Mouse (Mus musculus) adrenal gland, adult (tissue): Measurements from ENCODE around the gene Kifc5b.
"Not testable (repeated sequence)": the region's sequence is repeated elsewhere in the genome, so short reads cannot be mapped to it uniquely, and the experiment has no call there.

Experiments used
- DNase-seq, 2 experiments: peaks; one replicate each; pipeline ENCODE4 v3.0.0; 2022 to 2023; ENCODE audit warnings: low spot score in 1 of 2; ENCODE audit not compliant: inconsistent age in 2 of 2

Kifc5b gene

DNA sequence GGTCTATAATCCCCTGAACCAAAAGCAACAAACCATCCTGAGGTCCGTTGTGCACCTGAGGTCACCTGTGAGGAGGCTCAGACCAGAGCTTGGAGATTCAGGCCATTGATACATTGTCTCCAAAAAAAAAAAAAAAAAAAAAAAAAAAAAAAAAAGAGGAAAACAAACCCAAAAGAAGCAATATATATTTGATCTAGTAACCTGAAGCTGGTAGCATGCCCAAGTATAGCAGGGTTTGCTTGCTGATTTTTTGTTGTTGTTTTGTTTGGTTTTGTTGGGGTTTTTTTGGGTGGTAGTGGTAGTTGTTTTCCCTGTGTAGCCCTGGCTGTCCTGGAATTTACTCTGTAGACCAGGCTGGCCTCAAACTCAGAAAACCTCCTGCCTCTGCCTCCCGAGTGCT lies 1.5 kb downstream of the Kifc5b start:
- DNase-seq: no peak

DNA sequence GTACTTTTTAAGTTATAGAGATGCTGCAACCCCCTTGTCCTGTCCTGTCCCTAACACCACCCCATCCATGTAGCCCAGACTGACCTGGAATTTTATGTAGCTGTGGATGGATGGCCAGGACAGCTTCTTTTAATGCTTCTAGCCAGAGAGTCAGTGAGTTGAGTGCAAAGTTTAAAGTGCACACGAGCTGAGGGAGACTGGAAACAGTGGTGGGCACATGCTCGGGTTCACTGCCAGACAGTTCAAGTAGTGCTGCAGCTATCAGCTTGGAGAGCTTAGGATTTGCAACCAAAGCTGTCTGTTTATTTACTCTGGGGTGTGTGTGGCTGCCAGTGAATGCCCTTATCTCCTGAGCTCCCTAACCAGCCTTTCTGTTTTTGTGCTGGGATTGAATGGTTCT lies 2.6 kb downstream of the Kifc5b start:
- DNase-seq: not testable (repeated sequence)

DNA sequence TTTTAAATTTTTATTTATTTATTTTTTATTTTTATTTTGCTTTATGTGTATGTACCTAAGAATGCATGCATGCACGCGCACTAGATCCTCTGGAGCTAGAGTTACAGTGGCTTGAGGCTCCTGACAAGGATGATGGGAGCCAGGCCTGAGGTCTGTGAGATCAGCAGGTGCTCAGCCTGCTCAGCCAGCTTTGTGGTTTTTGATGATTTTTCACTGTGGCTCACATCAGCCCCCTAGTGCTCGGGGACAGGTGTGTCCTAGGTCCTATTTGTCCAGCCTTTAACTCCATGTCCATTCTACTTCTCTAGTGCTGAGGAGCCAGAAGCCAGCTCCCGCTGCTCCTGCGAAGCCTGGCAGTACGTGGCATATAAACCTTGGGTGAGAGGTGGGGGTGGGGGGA lies 5.5 kb downstream of the Kifc5b start:
- DNase-seq: not testable (repeated sequence)

DNA sequence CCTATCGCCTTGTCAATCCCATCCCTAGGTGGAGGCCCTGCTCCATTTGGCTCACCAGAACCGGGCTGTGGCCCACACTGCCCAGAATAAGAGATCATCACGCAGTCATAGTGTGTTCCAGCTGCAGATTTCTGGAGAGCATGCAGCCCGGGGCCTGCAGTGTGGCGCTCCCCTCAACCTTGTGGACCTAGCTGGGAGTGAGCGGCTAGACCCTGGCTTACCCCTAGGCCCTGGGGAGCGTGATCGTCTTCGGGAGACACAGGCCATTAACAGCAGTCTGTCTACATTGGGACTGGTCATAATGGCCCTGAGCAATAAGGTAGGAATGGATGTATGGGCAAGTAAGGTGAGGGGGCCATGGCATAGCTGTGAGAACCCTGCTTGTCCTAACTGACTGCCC lies 8.5 kb downstream of the Kifc5b start:
- DNase-seq: not testable (repeated sequence)

DNA sequence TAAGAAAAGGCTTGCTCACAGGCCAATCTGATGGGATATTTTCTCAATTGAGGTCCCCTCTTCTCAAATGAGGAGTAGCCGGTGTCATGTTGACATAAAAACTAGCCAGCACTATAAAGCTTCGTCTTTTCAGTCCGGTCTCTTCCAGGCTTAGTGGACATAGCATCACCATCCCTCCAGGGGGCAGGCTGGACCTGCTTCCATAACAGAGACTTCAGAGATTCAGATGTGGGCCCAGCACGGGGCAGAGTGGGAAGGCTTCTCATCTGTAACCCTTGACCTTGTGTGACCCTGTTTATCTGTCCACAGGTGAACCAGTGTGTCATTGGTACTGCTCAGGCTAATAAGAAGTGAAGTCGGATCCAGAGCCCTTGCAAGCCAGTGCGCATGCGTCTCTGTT lies 14.9 kb downstream of the Kifc5b start:
- DNase-seq: peak; percentile 67 to 77

DNA sequence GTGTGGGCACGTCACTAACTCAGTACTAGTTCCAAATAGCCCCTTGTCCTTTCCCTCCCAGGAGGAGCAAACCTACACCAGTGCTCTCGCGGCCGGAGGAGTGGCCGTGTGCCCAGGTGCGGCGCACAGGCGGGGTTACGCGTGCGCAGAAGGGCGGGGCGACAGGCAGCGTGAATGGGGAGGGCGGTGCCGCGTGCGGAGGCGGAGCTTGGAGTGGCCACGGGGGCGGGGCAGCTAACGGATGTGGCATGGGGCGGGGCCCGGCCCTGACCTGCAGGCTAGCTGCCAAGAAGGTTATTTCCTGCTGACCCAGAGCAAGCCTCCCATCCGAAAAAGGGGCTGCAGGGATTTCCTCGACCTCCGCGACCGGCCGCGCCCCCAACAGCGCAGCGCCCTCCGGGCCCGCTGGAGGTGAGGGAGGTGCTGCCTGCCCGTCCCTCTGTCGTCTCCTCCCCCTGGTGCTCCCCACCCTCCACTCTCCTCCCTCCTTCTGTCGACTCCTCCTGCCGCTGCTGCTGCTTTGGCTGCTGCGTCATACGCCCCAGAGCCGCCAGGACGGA lies 16.0 kb downstream of the Kifc5b start, which contains the start of gene Phf1:
Gene Phf1 (plus strand): TSS at position 214 of the 560 bp plus-strand sequence.
- DNase-seq: peak; percentile 98 to 100

DNA sequence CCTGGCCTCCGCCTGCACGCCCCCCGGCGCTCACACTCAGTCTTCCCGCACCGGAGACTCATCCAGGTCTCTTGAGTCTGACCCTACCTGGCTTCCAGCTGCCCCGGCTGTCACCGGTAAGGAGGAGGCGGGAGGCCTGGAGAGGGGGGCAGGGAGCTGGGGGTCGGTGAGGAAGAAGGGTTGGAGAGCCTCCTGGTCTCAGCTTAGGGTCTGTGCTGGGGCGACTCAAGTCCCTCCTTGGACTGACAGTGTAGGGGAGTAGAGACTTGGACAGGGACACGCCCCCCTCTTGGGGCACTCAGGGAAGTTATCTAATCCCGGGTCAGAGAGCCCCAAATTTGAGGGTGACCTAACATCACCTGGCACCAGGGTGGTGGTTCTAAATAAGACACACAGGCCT lies 16.5 kb downstream of the Kifc5b start:
- no peak for DNase-seq

DNA sequence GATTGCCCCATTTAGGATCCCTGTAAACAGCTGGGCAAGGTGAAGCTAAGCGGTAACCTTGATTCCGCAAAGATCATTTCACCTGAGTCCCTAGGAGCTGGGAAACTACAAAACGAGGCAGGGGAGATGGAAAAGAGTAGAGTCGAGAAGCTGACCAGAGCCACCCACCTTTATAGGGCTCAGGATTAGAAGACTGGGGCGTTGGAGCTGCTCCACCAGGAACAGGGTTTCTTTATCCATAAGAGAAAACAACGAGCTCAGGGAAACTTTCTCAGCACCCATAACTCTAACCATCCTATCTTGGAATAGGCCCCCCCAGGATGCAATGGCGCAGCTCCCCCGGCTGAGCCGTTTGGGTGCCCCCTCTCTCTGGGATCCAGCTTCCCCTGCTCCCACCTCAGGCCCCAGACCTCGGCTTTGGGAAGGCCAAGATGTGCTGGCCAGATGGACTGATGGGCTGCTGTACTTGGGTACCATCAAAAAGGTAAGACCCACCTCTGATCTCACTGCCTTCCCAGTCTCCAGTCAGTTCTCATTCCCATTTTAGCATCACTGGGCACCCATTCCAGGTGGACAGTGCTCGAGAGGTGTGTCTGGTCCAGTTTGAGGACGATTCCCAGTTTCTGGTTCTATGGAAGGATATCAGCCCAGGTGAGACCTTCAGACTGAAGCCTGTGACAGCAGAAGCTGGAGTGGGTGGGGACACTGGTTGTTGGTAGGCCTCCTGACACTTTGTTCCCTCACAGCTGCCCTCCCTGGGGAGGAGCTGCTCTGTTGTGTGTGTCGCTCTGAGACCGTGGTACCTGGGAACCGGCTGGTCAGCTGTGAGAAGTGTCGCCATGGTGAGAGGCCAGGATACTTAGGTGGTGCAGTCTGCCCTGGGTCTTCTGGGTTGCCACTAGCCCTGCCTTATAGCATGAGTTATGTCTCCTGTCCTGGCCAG lies 17.3 kb downstream of the Kifc5b start:
- peak in 1 of 2 experiments; percentile 49 for DNase-seq

DNA sequence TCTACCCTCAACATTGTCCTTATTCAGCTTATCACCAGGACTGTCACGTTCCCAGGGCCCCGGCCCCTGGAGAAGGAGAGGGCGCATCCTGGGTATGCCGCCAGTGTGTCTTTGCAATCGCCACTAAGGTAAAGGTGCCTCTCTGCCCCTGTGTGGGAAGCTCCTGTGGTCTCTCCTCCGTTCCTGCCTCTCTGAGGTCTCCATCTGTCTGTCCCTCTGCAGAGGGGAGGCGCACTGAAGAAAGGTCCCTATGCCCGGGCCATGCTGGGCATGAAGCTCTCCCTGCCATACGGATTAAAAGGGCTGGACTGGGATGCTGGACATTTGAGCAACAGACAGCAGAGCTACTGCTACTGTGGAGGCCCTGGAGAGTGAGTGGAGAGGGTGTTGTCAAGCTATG lies 18.1 kb downstream of the Kifc5b start:
- peak in 1 of 2 experiments; percentile 31 for DNase-seq

DNA sequence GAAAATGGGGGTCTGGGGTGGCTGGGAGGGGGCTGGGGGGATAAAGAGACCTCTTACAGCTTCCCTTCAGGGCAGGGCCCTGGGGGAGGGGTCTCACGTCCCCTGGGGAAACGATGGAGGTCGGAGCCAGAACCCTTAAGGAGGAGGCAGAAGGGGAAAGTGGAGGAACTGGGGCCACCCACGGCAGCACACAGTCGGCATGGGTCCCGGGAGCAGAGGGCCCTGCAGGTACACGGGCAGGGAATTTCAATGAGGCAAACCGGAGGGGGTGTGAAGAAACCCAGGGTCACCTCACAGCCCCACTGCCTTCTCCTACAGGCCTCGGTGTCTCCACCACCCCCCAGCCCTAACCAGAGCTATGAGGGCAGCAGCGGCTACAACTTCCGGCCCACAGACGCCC lies 19.6 kb downstream of the Kifc5b start:
- peak in 1 of 2 experiments; percentile 31 for DNase-seq

DNA sequence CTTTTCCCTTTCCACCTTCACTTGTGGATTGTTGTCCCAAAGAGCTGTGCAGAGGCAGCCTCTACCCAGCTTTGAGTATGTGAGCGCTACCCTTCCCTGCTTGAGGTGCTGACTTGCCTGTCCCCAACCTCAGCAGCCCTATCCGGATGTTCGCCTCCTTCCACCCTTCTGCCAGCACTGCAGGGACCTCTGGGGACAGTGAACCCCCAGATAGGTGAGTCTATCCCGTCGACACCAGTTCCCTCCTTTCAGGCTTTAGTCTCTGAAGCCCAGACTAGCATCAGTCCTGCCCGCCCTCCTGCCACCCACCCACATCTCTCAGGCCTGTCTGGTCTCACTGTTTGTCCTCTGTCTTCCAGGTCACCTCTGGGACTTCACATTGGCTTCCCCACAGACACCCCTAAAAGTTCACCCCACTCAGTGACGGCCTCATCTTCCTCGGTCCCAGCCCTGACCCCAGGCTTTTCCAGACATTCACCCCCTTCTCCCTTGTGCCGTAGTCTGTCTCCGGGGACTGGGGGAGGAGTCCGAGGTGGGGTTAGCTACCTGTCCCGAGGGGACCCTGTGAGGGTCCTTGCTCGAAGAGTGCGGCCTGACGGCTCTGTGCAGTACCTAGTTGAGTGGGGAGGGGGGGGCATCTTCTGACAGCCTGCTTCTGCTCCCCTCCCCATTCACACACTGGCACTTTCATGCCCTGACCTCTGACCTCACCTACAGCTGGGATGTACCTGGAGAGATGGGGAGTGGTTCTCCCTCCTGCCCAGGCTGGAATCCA lies 20.2 kb downstream of the Kifc5b start:
- DNase-seq: peak; percentile 28 to 32

DNA sequence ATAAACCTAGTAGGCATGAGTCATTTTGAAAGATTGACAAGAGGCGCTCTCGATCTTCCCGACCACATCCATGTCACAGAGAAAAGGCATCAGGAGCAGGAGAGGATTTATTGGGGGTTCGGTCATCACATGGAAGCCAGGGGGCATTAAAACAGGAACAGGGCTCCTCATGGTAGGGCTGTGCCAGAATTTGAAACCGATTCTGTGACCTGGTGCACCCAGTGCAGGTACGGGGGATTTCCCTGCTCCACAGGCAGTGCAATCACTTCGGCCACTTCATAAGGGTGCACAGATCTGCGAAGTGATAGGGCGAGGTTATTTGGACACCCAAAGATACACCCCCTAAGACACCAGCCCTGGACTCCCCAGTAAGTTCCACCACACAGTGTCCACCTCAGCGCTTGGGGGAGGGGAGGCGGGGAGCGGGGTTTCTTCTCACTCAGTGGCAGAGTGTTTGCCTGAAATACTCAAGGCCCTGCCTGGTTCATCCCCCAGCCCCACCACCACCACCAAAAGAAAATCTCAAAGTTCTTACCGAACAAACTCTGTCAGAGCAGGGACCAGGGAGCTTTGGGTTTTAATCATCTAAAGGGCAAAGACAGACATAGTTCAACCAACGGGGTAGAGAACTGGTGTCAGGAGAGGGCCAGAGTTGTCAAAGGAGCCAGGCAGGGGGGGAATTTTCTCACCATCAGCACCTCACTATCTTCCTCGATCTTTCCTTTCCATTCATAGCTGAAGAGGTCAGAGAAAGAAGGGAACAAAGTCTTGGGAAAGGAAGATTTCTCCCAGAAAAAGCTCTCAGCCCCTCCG lies 21.2 kb downstream of the Kifc5b start:
- DNase-seq: peak in 1 of 2 experiments; percentile 65

DNA sequence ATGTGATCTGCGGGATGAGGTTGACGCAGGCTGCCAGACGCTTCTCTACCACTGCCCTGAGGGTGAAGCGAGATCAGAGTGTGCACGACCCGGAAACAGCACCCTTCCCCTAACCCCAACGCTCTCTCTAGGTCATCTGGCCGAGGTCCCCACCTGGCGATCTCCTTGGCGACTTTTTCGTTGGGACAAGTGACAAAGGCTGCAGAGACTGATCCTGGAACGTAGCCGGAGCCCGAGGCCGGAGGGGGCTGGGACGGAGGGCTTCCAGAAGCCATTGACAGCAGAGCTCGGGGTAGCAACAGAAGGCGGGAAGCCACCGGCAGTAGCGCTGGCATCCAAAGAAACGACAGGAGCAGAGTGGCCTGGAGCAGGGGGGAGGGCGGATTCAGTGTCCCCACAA lies 21.8 kb downstream of the Kifc5b start:
- peak; percentile 67 to 82 for DNase-seq

DNA sequence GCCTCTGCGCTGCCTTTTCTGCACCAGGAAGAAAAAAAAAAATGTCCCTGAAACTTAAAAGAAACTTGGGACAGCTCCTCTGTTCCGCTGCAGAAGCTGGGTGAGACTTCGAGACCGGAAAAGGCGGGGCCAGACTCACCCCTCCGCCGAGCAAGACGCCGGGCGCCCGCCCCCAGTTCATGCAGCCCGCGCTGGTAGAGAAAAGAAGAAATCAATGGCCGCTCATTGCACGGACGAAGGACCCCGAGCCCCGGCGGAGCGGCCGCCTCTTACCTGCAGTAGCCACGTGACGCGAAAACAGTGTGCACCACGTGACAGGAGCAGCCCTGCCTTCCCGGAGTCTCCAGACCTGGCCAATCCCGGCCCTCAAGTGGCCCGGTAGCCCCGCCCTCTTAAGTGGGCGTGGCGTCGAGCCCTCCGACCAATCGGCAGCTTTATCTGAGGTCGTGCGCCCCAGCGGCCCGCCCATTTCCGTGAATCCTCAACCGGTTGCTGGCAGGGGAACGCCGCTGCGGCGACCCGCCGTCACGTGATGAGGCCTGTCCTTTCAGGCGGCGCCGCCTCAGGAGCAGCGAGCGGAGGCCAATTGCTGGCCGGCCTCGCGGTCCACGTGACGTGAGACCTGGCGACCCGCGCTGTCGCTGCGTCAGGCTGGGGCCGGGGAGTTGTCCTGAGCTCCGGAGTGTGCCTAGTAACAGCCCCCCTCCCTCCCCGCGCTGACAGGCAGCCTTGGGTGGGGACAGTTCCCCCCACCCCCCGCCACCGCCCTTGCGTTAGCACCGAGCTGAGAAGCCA lies 22.5 kb downstream of the Kifc5b start, which contains the start of gene Cuta:
Gene Cuta (minus strand): TSS at position 392 of the 795 bp plus-strand sequence.
- DNase-seq: peak; percentile 100

DNA sequence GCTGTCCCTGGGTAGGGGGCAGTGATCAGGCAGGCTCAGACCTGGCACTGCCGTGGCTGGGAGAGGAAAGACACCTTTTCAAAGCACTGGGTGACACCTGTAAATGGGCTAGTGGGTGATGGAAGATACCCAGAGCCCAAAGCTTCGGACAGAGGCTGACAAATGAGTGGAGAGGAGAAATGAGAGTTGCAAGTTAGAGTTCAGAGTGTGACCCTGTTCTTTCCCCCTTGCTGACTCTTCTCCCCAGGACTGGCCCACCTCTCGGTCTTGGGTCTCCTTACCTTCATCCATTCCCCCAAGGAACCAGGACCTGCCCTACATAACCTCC lies 23.0 kb downstream of the Kifc5b start:
- no peak for DNase-seq

DNA sequence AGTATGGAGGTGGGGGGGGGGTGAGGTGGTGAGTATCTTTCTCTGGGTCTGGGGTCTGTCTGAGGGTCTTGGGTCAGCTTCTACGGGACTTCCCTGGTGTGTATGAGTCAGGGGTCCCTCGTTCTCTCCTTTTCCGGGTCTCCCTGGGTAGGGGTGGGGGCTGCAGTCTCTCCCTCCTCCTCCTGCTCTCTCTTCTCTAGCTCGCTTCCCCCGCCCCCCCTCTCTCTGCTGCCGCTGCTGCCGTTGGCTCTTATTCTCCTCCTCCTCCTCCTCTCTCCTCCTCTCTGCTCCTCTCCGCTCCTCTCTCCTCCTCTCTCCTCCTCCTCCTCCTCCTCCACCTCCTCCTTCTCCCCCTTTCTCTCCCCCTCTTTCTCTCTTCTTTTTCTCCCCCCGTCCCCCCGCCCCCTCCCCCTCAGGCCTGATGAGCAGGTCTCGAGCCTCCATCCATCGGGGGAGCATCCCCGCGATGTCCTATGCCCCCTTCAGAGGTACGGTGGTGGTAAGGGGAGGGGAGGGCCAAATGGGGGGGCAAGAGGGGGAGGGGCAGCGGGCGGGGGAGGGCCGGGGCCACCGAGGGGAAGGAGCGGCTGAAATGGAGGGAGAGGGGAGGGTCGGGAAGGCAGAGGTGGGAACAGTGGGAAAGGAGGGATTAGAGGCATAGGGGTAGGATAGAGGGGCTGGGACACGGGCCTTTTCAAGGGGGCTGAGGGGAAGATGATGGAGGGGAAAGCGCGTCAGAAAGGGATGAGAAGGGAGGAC lies 24.3 kb downstream of the Kifc5b start, which contains the start of gene Syngap1:
Gene Syngap1 (plus strand): TSS at position 223 of the 759 bp plus-strand sequence.
- DNase-seq: peak; percentile 55 to 76

DNA sequence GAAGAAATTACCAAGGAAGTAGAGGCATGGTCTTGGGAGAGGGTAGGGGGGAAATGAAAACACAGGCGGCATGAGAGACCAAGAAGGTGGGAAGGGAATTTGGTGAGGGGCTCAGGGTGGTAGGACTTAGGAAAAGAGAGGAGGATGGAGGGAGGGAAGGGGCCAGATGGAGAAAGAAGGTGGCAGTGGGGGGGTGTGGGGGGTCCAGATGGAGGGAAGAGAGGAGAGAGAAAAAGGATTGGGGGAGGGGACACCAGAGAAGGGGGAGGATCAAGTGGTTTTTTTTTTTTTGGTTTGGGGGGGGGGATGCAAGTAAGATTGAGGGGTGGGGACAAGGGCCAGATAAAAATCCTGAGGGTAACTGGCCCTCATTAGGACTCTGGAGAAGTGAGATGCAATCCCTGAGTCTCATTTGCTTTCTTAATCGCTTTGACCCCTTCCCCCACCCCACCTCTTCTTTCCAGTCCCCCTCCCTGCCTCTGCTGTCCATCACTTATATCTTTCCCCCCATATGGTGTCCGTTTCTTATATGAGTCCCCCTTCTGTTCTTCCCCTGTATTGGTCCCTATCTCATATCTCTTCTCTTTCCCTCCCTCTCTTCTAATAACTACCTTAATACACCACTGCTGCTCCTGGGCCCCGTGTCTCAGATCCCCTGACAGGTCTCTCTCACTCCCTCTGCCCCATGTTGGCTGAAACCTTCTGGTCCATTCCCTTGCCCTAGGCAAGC lies 25.1 kb downstream of the Kifc5b start:
- DNase-seq: no peak

DNA sequence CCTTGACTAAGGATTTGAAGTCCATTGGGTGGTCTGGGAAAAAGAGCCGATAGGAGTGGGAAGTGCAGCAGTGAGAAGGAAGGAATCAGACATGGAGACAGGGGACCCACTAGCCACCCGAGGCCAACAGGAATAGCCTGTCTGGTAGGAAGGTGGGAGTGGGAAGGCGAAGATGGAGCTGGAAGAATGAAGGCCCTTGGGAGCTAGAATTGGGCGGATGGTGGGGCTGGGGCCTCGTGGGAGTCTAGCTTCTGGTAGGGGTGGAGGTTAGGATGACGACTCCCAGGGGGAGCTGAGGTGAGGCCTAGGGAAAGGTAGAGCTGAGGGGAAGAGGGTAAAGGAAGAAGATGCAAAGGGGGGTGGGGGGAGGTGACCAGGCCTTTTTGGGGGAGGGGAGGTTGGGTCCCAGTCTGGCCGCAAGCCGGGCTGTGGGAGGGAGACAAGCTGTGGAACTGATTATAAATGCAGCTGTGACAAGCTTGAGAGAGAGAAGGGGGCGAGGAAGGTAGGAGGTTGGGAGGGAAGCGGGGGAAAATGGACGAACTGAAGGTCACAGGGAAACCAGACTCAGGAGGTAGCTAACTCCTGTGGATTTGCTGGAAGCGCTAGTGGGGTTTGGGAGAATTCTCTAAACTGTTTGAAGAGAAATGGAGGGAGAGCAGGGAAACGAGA lies 29.1 kb downstream of the Kifc5b start:
- no peak for DNase-seq
